Mouse (Mus musculus) CD4-positive, CD25-positive, alpha-beta regulatory T cell, adult 4 months (primary cell): Measurements from ENCODE around the gene Auts2. TPM values are rescaled to one million over a fixed set of nuclear protein-coding genes. Genes with fewer than 3 reads are reported as not detected.

Source experiments
- ATAC-seq: one replicate; pipeline ENCODE4 v1.8.0; 2017
- polyA plus RNA-seq, 2 experiments: library from polyadenylated mRNA; unstranded; fragments of 100-300 nt; shearing (Covaris generic); gene quantifications; one replicate each; pipeline ENCODE4 v1.2.1; 2017

Gene Auts2
- polyA plus RNA-seq, 2 experiments from 2014 or later = 0.75 TPM; not detected in 1

DNA sequence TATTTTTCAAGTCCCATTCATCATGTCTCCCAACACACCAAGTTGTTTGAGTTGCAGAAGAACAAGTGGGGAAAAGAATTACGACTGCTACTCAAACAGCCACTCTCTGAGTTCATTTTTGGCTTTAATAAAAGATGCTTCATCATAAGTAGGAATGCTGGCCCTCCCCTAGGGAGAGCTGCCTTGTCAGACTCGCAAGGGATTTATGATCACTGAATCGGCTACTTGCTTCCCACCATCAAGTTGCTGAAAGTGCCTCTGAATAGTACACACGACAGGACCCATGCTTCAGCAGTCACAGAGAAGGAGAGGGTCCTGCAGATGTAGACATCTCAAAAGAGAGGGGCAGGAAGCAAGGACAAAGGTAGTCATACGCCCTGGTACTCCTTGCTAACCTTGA lies 162.9 kb downstream of the Auts2 start:
- no peak for ATAC-seq

- ATAC-seq = no peak
Measured at GRCm38 (mm10) chr5:132378977-132379376, 164.2 kb downstream of the Auts2 start.

DNA sequence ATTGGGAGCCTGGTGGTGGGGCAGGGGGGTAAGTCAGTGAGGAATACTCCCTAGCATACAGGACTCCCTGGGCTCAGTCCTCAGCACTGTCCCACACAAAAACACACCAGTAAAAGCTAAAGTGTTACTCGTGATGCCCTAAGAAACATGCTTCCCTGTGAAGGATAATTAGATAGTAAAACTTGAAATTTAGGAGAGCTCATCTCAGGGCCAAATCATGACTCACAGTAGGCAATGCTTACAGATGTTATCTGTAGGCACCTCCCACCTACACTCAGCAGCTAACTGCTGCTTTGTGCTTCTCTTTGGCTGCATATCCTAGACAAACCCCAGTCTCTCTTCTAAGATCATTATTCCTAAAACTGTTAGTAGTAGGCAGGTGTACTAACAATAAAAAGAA lies 168.0 kb downstream of the Auts2 start:
- no peak for ATAC-seq

GRCm38 (mm10) chr5:132373471-132374075 lies 169.6 kb downstream of the Auts2 start:
- ATAC-seq = no peak

DNA sequence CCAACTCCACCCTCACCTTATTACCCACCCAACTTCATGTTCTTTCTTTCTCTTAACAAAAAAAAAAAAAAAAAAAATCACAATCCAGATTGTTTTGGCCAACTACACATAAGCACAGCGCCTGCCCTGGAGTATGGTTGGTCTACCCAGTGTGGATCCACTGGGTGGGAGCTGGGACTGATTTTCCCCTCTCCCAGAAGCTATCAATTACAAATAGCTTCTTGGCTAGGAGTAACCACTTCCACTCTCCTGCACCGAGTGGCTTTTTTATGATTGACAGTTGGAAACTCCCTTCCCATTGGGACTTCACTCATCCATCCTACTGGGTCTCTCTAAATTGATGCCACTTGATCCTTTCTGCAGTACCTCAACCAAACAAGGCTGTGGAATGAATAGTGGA lies 170.5 kb downstream of the Auts2 start:
- no peak for ATAC-seq

GRCm38 (mm10) chr5:132368678-132369088 lies 174.5 kb downstream of the Auts2 start:
- no peak for ATAC-seq

- no peak for ATAC-seq
Measured at GRCm38 (mm10) chr5:132361276-132361675, 181.9 kb downstream of the Auts2 start.

- ATAC-seq = no peak
Measured at GRCm38 (mm10) chr5:132357726-132358125, 185.4 kb downstream of the Auts2 start.

DNA sequence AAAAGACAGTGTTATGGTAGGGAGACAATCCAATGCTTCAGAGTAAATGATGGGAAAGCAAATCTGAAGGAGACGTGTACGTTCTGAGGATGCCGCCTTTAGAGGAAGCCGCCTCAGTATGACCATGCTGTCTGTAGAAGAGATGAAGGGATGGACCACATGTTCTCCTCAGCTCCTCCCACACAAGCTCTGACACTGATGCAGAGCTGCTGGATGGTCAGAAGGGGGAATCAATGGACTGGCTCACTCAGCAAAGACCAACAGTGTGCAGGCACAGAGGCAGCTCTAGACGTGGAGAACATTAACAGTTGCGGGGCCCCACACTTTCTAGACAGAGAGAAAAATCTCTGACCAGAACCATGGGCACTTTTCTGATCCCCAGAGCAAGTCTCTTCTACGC lies 187.2 kb downstream of the Auts2 start:
- ATAC-seq = no peak

- ATAC-seq = no peak
Measured at GRCm38 (mm10) chr5:132352437-132352836, 190.7 kb downstream of the Auts2 start.

GRCm38 (mm10) chr5:132351139-132351538 lies 192.0 kb downstream of the Auts2 start:
- ATAC-seq = no peak

GRCm38 (mm10) chr5:132341315-132341714 lies 201.8 kb downstream of the Auts2 start:
- no peak for ATAC-seq

DNA sequence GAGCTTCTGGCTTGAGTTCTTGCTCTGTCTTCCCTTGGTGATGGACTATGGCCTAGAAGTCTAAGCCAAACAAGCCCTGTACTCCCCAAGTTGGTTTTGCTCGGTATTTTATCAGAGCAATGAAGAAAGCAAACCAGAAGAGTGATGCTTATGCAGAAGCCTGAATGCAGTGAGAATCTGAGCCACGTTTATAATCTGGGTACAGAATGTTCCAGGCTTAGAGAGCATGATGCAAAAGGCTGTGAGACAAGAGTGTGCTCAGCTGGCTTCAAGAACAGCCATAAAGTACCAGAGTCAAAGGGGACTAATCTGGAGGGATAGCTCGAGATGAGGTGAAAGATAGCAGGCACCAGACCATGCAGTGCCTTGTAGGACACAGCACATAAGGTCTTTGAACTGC lies 205.5 kb downstream of the Auts2 start:
- ATAC-seq = no peak

DNA sequence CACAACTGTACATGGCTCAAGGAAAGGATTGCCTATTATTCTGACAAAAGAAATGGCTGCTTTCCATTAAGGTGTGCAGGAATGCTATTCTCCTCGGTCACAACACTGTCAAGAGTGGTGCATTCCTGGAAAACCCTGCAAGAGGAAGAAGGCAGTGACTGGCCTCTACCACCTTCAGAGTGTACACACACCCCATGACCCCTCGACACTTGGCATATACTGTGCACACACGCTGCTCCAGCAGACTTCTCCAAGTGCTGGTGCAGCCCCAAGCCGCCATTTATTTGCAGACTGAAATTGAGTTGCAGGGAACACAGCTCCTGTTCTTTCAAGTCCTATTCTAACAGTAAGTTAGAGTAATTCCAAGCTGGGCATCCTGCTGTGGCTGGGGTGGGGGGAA lies 207.4 kb downstream of the Auts2 start:
- ATAC-seq = no peak

GRCm38 (mm10) chr5:132334796-132335195 lies 208.3 kb downstream of the Auts2 start:
- no peak for ATAC-seq

DNA sequence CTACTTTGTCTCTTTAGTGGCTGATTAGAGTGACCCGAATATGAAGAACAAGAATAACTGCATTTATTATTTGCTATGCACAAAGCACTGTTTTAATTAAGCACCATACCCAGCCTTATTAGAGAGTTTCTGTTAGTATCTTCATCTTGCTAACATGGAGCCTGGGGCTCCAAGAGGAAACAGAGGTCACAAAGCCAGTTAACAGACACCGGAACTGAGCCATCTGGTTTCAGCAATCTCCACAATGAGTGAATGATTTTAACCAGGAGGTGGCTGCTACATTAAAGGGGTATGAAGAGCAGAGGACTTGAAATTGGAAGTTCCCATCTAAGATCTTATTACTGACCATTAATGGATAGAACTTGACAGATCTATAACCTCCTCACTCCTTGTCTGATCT lies 209.4 kb downstream of the Auts2 start:
- no peak for ATAC-seq

DNA sequence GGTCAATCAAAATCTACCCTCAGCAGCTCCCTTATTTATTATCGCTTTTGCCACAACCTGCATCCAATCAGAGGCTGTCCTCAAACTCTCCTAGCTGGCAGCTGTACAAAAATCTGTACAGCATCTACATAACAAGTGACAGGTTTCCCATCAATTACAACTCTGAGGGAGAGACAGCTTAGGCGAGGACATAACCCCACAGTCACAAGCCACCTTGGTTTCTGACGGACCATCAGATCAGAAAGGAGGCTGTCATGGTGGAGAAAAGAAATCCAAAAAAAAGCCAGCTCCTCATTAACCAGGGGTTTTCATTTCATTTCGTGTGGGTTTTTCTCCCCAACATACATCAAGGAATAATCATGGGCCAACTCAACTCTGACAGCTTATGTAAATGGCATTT lies 210.6 kb downstream of the Auts2 start:
- ATAC-seq = no peak

GRCm38 (mm10) chr5:132329171-132329936 lies 213.8 kb downstream of the Auts2 start:
- no peak for ATAC-seq

DNA sequence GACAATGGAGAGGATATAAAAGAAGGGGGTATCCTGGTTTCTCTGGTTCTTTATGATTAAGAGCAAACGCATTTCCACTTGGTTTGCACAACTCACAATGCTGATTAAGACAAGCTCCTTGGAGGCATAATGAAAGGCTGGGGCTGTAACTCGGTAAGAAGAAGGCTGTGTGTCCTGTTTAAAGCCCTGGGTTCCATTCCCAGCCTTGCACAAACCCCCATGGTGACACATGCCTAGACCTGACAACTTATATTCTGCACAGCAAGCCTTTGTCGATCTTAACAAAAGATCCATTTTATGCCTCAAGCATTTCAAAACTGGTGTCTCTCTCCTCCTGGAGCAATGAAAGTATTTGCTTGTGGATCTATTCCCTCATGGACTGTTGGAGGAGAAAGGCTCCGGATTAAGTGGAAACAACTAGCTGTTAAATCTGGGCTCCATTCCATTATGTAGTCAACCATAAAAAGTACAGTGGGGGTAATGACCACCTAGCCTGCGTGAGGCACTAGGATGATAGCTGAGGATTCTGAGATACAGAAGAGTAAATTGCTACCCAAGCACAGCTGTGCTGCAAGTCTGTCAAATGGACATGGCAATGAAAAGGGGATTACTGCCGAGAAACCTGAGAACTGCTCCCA lies 218.8 kb downstream of the Auts2 start:
- no peak for ATAC-seq

DNA sequence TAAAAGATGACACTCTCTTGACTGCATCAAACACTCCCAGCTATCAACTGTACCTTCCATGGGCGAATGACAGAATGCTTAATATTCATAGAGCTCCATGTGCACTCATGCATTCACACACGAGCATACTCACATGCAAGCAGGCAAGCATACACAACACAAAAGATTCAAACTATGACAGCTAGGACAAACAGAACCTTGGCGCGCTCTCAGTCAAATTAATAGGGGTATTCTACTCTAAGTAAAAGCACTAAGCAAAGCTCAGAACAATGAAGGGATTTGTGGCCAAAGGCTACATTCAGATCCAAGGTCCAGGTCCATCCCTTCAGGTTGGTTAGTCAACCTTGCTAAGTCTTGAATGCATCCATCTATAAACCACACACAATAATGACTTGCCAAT lies 219.5 kb downstream of the Auts2 start:
- ATAC-seq = no peak

DNA sequence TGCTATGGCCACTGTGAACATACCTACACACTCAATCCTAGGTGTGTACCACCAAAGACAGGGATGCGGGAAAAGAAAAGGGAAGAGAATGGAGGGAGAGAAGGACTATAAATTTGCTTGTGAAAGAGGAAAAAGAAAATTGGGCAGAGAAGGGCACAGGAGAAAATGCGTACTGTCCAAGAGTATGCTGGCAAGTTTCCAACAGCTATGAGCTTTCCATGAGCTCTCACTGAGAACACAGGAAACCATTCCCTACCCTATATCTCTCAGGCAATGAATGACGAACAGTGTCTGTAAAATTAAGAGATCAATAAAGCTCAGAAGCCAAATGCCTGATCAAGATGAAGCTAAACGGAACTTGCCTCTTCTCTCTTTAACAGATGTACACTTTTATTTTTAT lies 220.2 kb downstream of the Auts2 start:
- ATAC-seq = no peak

DNA sequence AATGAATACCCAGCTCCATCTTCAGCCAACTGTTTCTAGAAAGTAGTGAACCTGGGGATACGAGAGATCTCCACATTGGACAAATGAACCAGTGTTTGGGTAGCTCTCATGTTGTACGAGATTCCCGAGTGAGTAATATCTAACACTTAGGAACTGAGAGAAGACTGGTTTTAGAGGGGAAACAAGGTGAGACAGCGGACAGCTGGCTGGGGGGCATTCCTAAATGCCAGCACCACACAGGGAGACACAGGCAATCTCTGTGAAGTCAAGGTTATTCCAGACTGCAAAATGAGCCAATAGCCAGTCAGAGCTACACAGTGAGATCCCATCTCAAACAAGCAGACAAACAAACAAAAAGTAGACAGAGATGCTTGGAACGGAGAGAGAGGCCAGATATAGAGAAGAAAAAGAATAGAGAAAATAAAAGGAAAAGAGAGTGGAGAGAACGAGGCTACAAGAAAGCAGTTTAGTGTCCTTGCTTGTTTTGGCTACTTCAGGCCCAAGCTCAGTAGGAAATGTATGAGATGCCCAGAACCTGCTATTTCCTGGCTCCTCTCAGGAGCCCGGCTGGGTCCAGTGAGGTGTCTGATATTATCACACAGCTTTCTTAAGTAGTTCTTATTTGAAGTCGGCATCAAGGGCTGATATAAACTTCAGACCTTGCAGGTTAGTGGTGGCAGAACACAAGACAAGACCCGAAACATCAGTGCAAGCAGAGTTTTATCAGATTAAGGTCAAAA lies 224.9 kb downstream of the Auts2 start:
- no peak for ATAC-seq

DNA sequence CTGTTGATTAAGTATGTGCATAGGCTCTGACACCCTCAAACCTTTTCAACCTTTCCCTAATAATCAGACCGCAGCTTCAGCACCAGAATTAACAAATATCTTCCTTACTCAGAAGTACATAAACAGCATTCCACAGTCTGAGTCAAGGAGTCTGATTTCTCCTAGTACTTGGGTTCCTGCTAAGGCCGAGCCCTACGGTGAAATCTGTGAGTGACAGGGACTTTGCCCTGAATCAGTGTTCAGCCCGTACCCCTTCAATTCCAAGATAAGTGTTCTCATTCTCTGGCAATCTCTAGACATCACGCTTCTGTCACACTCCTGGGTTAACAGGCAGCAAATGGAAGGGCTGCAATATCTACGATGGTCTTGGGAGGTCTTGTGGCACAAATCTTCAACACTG lies 226.2 kb downstream of the Auts2 start:
- ATAC-seq = no peak
